Mouse (Mus musculus): ENCODE measurements at regions not wholly inside any gene's neighbourhood (a gene's known extent, or its start where the extent isn't known, plus 50 kb on each side); places are given as distances from the start of the nearest gene placed in this dataset.
"Not testable (repeated sequence)": the region's sequence is repeated elsewhere in the genome, so short reads cannot be mapped to it uniquely, and the experiment has no call there.

GRCm38 (mm10) chr12:93754505-93754904 is 1905.5 kb upstream of the Sel1l start:
- DNase-seq (ENCODE audit: low read depth, low spot score), result not testable (repeated sequence)

GRCm38 (mm10) chr12:93748300-93748847 is 1899.4 kb upstream of the Sel1l start:
- DNase-seq (ENCODE audit: low read depth, low spot score), result no peak

- DNase-seq (ENCODE audit: low read depth, low spot score), result peak; percentile 16
Observed at GRCm38 (mm10) chr12:93718704-93719497, 1869.9 kb upstream of the Sel1l start.

- DNase-seq (ENCODE audit: low read depth, low spot score), result no peak
Observed at GRCm38 (mm10) chr12:93705956-93706355, 1857.0 kb upstream of the Sel1l start.

GRCm38 (mm10) chr12:93687196-93687595 is 1838.2 kb upstream of the Sel1l start:
- DNase-seq (ENCODE audit: low read depth, low spot score), result no peak

GRCm38 (mm10) chr12:93684385-93684784 is 1835.4 kb upstream of the Sel1l start:
- DNase-seq (ENCODE audit: low read depth, low spot score), result no peak

- DNase-seq (ENCODE audit: low read depth, low spot score), result no peak
Observed at GRCm38 (mm10) chr12:93677478-93677877, 1828.5 kb upstream of the Sel1l start.

DNA sequence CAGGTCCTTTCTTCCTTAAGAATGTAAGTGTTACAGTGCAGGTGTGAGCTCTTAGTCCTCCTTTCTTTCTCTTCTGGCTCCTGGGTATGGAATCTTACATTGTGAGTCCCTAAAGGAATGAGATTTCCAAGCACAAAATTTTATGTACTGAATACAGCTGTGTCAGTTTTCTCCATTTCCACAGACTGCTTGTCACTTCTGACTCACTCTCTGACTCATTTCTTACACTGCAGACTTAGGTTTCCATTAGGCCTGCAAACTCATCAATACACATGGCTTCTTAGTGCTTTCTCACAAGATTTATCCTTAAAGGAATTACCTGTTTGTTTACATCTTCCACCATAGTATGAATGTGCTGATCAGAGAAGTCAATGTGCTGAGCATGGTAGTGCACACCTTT is 1826.1 kb upstream of the Sel1l start:
- DNase-seq (ENCODE audit: low read depth, low spot score), result no peak

- no peak for DNase-seq (ENCODE audit: low read depth, low spot score)
Observed at GRCm38 (mm10) chr12:93669211-93669610, 1820.3 kb upstream of the Sel1l start.

DNA sequence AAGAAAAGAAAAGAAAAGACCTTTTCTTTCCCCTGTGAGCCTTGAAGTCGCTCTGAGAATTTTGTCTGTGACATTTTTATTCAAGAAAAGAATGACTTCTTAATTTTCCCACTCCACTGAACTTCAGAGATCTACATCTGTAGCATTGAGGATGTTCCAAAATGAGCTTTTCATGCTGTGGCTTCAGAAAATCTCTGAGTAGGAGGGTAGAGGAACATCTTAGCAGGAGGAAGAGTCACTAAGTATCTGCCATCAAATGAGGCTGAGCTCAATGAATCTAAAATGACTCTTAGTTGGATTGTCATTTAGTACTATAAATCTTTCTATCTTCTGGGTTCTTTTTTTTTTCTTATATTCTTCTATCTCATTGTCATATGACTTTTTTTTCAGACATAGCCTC is 1817.8 kb upstream of the Sel1l start:
- no peak for DNase-seq (ENCODE audit: low read depth, low spot score)

Data from brain, embryonic 18.5 days (tissue).